Mouse (Mus musculus): ENCODE measurements around the gene Nphp4.

DNA sequence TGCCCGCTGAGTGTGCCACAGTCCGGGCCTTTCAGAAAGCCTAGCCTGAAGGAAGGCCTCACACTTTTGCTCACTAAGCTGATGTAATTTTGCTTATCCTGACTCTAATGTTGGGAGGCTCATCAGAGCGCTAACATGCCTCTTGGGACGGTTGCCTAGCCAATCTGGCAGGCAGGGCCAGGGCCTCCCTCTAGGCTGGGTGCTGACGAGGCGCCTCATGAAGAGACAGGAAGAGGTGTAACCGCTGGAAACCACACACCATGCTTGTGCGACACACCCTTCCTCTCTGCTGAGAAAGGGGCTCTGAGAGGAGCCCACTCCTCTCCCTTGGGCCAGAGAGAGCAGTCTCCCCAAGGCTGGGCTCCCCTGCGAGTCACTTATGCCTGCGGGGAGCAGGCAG is 30.3 kb upstream of the Nphp4 start:
- TF ChIP-seq CTCF (conservative IDR thresholded peaks at IDR 0.05; ENCODE audit: insufficient read depth, insufficient read length, low read depth, low read length) (no peak), POLR2A (IDR thresholded peaks at IDR 0.05; ENCODE audit: low read depth, low read length) (no peak)
